Mouse (Mus musculus): ENCODE data around the gene Sppl2a.
"Not testable (repeated sequence)": the region's sequence is repeated elsewhere in the genome, so short reads cannot be mapped to it uniquely, and the experiment has no call there.

Sppl2a gene

GRCm38 (mm10) chr2:126932897-126933641 is at the start of gene Sppl2a:
Sppl2a (minus strand) TSS chr2:126933235.
- peak; percentile 94 for DNase-seq

GRCm38 (mm10) chr2:126977428-126977827 is 44.4 kb upstream of the Sppl2a start:
- no peak for DNase-seq

GRCm38 (mm10) chr2:126961696-126962095 is 28.7 kb upstream of the Sppl2a start:
- peak; percentile 13 for DNase-seq

- peak; percentile 43 for DNase-seq
These were observed 22.6 kb upstream of the Sppl2a start for GRCm38 (mm10) chr2:126955671-126956070.

GRCm38 (mm10) chr2:126951085-126951484 is 18.1 kb upstream of the Sppl2a start:
- peak; percentile 77 for DNase-seq

GRCm38 (mm10) chr2:126950453-126950852 is 17.4 kb upstream of the Sppl2a start:
- DNase-seq: no peak

- DNase-seq: peak; percentile 68
These were observed 16.8 kb upstream of the Sppl2a start for GRCm38 (mm10) chr2:126949856-126950255.

- DNase-seq: not testable (repeated sequence)
These were observed 16.3 kb upstream of the Sppl2a start for GRCm38 (mm10) chr2:126949297-126949696.

GRCm38 (mm10) chr2:126948231-126948630 is 15.2 kb upstream of the Sppl2a start:
- no peak for DNase-seq

- DNase-seq: no peak
These were observed 14.6 kb upstream of the Sppl2a start for GRCm38 (mm10) chr2:126947646-126948045.

GRCm38 (mm10) chr2:126943211-126943610 is 10.2 kb upstream of the Sppl2a start:
- DNase-seq: no peak

- no peak for DNase-seq
These were observed 7.4 kb upstream of the Sppl2a start for GRCm38 (mm10) chr2:126940314-126940866.

- no peak for DNase-seq
These were observed 5.0 kb upstream of the Sppl2a start for GRCm38 (mm10) chr2:126938069-126938468.

- no peak for DNase-seq
These were observed 886 bp upstream of the Sppl2a start for GRCm38 (mm10) chr2:126933921-126934320.

- DNase-seq: no peak
These were observed 656 bp downstream of the Sppl2a start for GRCm38 (mm10) chr2:126932261-126932896.

GRCm38 (mm10) chr2:126931784-126932183 is 1.3 kb downstream of the Sppl2a start:
- no peak for DNase-seq

- DNase-seq: no peak
These were observed 4.4 kb downstream of the Sppl2a start for GRCm38 (mm10) chr2:126928681-126929080.

- no peak for DNase-seq
These were observed 12.5 kb downstream of the Sppl2a start for GRCm38 (mm10) chr2:126920358-126921060.

GRCm38 (mm10) chr2:126916236-126916635 is 16.8 kb downstream of the Sppl2a start:
- no peak for DNase-seq

GRCm38 (mm10) chr2:126914096-126914495 is 18.9 kb downstream of the Sppl2a start:
- DNase-seq: no peak

GRCm38 (mm10) chr2:126904162-126904561 is 28.9 kb downstream of the Sppl2a start:
- DNase-seq: no peak

GRCm38 (mm10) chr2:126897511-126897910 is 35.5 kb downstream of the Sppl2a start:
- DNase-seq: peak; percentile 55

GRCm38 (mm10) chr2:126896941-126897340 is 36.1 kb downstream of the Sppl2a start:
- DNase-seq: peak; percentile 30

All from kidney, postnatal 14 days (tissue).